Mouse (Mus musculus) forebrain, embryonic 15.5 days (tissue): ENCODE data around the gene Gpr50. TPM values are rescaled to one million over a fixed set of nuclear protein-coding genes. Genes with fewer than 3 reads are reported as not detected.

Source experiments
- ATAC-seq: fragments of 200-750 bp; cut with Nextera tagmentation; replicated peaks from 2 replicates; pipeline ENCODE4 v1.8.0; 2017; ENCODE audit warnings: mild to moderate bottlenecking, moderate TSS enrichment, moderate library complexity
- H3K27ac ChIP-seq: fragments of 300-500 bp; sonication (generic); replicated peaks from 2 replicates; pipeline ENCODE4 v1.5.1; 2015; ENCODE audit warnings: mild to moderate bottlenecking, inconsistent platforms
- H3K27me3 ChIP-seq: fragments of 300-500 bp; sonication (generic); 2 replicates; pipeline ENCODE4 v1.6.1; 2015; ENCODE audit warnings: inconsistent platforms
- H3K36me3 ChIP-seq: fragments of 300-500 bp; sonication (generic); 2 replicates; pipeline ENCODE4 v1.6.1; 2015; ENCODE audit warnings: mild to moderate bottlenecking, inconsistent platforms
- H3K4me1 ChIP-seq: fragments of 300-500 bp; sonication (generic); 2 replicates; pipeline ENCODE4 v1.6.1; 2015; ENCODE audit warnings: inconsistent platforms
- H3K4me2 ChIP-seq: fragments of 300-500 bp; sonication (generic); replicated peaks from 2 replicates; pipeline ENCODE4 v1.6.1; 2015; ENCODE audit warnings: mild to moderate bottlenecking, inconsistent platforms
- H3K4me3 ChIP-seq: fragments of 300-500 bp; sonication (generic); 2 replicates; pipeline ENCODE4 v1.5.1; 2015; ENCODE audit warnings: mild to moderate bottlenecking, inconsistent platforms
- H3K9ac ChIP-seq: fragments of 300-500 bp; sonication (generic); replicated peaks from 2 replicates; pipeline ENCODE4 v1.6.1; 2015; ENCODE audit warnings: mild to moderate bottlenecking, inconsistent platforms
- H3K9me3 ChIP-seq: fragments of 300-500 bp; sonication (generic); 2 replicates; pipeline ENCODE4 v1.6.1; 2016; ENCODE audit warnings: inconsistent platforms
- WGBS: fragments of 180-500 bp; shearing (Covaris S2); methylation state at CpG from one replicate; pipeline ENCODE4 v1.1.7; 2015; ENCODE audit warnings: mixed read lengths; 5-methylcytosine and 5-hydroxymethylcytosine counted together
- polyA plus RNA-seq: library from polyadenylated mRNA; unstranded; fragments of >200 nt; fragmentation: Nextera tagmentation; extraction: Ambion mirVana; gene quantifications from 2 replicates; pipeline ENCODE4 v1.2.1, GENCODE M21; 2015

Gene Gpr50
- polyA plus RNA-seq, 1 experiment from 2014 or later = 3.7 TPM

- Histone ChIP-seq H3K27me3 (peaks cover 43% of the 10 kb centered on the region; the same call in 1 of the 2 replicates), H3K36me3 (no peaks in the 10 kb centered on the region), H3K9me3 (peaks cover 6% of the 10 kb centered on the region), H3K4me2 (peak overlapping the region; percentile 65), H3K9ac (peak overlapping the region; percentile 19; the same call in 1 of the 2 replicates), H3K27ac (no peak overlapping the region), H3K4me3 (peak overlapping the region; percentile 44), H3K4me1 (no peaks in the 10 kb centered on the region)
- 22% methylated on average over 15 of the region's 15 CpGs for WGBS
- 0 out of 2 replicates have a peak, but pooled peaks have one; percentile 51 for ATAC-seq
These were observed 1.2 kb downstream of the Gpr50 start for GRCm38 (mm10) chrX:71664688-71665026.

DNA sequence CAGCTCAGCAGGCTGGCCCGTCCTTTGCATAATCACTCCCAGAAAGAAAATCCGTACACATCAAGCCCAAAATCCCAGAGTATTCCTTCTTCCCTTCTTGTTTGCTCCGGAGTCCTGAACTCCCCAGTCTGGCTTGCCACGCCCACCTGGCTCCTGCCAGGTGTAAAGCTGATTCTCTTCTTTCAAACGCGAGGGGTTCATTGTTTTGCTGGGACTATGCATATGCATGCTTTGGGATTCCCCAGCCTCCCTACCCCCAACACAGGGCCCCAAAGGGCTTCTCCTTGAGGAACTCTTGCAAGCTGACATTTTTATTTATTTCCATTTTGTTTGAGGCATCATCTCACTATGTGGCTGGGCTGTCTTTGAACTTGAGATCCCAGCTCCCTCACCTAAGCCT, 6.8 kb downstream of the Gpr50 start:
- no peaks in the 10 kb centered on the region for H3K36me3 ChIP-seq
- no peaks in the 10 kb centered on the region for H3K9me3 ChIP-seq
- no peak overlapping the region for H3K4me2 ChIP-seq
- no peak for ATAC-seq
- H3K9ac ChIP-seq = no peak overlapping the region
- 15% methylated on average over 6 of the region's 6 CpGs for WGBS
- H3K27me3 ChIP-seq = peaks cover 18% of the 10 kb centered on the region; the same call in 1 of the 2 replicates
- no peaks in the 10 kb centered on the region for H3K4me1 ChIP-seq
- H3K4me3 ChIP-seq = no peak overlapping the region
- no peak overlapping the region for H3K27ac ChIP-seq

DNA sequence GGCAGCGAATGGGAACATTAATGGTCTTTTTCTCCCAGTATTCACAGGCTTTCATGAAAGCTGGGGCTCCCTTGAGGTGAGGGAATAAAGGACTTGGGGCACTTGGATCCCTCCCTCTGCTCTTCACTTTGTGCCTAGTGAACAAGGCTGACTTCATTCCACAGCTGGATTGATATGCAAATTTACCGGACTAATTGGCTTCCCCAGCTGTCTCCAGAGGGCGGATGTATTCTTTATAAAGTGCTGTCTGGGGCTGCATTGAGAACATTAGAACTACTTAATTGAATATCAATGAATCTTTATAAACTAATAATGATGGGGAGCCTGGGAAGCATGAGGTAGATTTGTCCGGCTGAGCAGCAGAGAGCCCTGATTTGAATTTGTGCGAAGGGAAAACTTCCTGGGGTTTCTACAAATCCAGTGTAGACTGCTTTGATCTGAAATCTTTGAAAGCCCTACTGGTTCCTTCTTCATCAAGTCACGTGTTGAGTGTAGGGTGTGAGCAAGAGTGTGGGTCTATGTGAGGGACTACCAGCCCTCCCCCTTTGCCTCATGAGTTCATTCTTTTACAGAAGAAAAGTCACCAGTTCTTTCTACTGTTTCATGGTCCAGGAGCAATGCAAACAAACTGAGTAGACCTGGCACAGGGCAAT, 37.5 kb downstream of the Gpr50 start:
- Histone ChIP-seq H3K9ac (no peak overlapping the region), H3K27ac (no peak overlapping the region), H3K36me3 (no peaks in the 10 kb centered on the region), H3K9me3 (no peaks in the 10 kb centered on the region), H3K4me2 (no peak overlapping the region), H3K4me3 (no peak overlapping the region), H3K27me3 (no peaks in the 10 kb centered on the region), H3K4me1 (no peaks in the 10 kb centered on the region)
- 17% methylated on average over 6 of the region's 6 CpGs for WGBS
- ATAC-seq = peak; percentile 91

Other genes starting within 250 kb of the Gpr50 start
- 60.1 and 60.3 TPM in 2 replicates for gene Cd99l2, start 170.8 kb upstream of the Gpr50 start, polyA plus RNA-seq
- gene Hmgb3, start 107.7 kb upstream of the Gpr50 start, polyA plus RNA-seq = 566 and 567 TPM in 2 replicates
- gene Vma21, start 152.3 kb downstream of the Gpr50 start, polyA plus RNA-seq = 51.7 and 52.1 TPM in 2 replicates